8 mouse cellular contexts compared by ENCODE assay signal in genomic region chr7:4835631-4836327, GRCm38 (mm10). TPM values are rescaled to one million over a fixed set of nuclear protein-coding genes. Genes with fewer than 3 reads are reported as not detected.
DNase-seq lines count a peak whose midpoint lies in the region; ATAC-seq and TF ChIP-seq lines count a peak whose summit lies in the region.

No protein-coding gene starts in this region.

- no peaks in the 10 kb centered on the region for H3K9me3 ChIP-seq in forebrain, embryonic 13.5 days (replicated peaks)
- H3K9me3 ChIP-seq in limb, embryonic 13.5 days = no peaks in the 10 kb centered on the region

- peak; percentile 16; the same call in 1 of the 2 replicates for ATAC-seq in forebrain, embryonic 13.5 days
- no peak for ATAC-seq in limb, embryonic 13.5 days (ENCODE audit: low FRiP score, low read depth)
- ATAC-seq in erythroid progenitor cell, adult 5-6 weeks (replicated peaks; ENCODE audit: low FRiP score, poor library complexity, severe bottlenecking) = no peak

- H3K4me3 ChIP-seq in kidney, adult 2 months (ENCODE audit: insufficient read depth, low read depth, low read length) = peak overlapping the region; percentile 56
- H3K4me3 ChIP-seq in forebrain, embryonic 13.5 days = peak overlapping the region; percentile 51
- H3K4me3 ChIP-seq in limb, embryonic 13.5 days = peak overlapping the region; percentile 48

- H3K27me3 ChIP-seq in kidney, adult 2 months (replicated peaks; ENCODE audit: control insufficient read depth, insufficient read depth, low read length) = no peaks in the 10 kb centered on the region
- H3K27me3 ChIP-seq in forebrain, embryonic 13.5 days = peaks cover 32% of the 10 kb centered on the region
- H3K27me3 ChIP-seq in limb, embryonic 13.5 days = peaks cover 96% of the 10 kb centered on the region

- no peaks in the 10 kb centered on the region for H3K36me3 ChIP-seq in kidney, adult 2 months (ENCODE audit: control insufficient read depth, insufficient read depth, low read length)
- H3K36me3 ChIP-seq in forebrain, embryonic 13.5 days (ENCODE audit: poor library complexity, severe bottlenecking) = 0 out of 2 replicates have a peak, but pooled peaks cover 12% of the 10 kb centered on the region
- no peaks in the 10 kb centered on the region for H3K36me3 ChIP-seq in limb, embryonic 13.5 days

- peaks cover 3% of the 10 kb centered on the region; the same call in 1 of the 2 replicates for H3K4me1 ChIP-seq in kidney, adult 2 months (ENCODE audit: control insufficient read depth, insufficient read depth, low read length)
- peaks cover 11% of the 10 kb centered on the region for H3K4me1 ChIP-seq in forebrain, embryonic 13.5 days
- H3K4me1 ChIP-seq in limb, embryonic 13.5 days = peaks cover 9% of the 10 kb centered on the region

- DNase-seq in kidney, adult 2 months = peak; percentile 43
- no peak for DNase-seq in kidney, adult 18-20 months
- peak; percentile 24 for DNase-seq in neural tube, embryonic 10.5 days (ENCODE audit: extremely low spot score, low spot score)
- DNase-seq in adrenal gland, adult (ENCODE audit: inconsistent age in 2 of 2, low spot score in 1 of 2) = no peak
- DNase-seq in layer of hippocampus, adult 8-10 months (ENCODE audit: low spot score in 2 of 2) = no peak

- 5% methylated on average over 34 of the region's 34 CpGs for WGBS in kidney, adult 2 months
- 4% methylated on average over 34 of the region's 34 CpGs for WGBS in forebrain, embryonic 13.5 days
- WGBS in limb, embryonic 13.5 days = 5% methylated on average over 33 of the region's 34 CpGs

- TF ChIP-seq CTCF in kidney, adult 2 months (conservative IDR thresholded peaks at IDR 0.05; ENCODE audit: insufficient read depth, insufficient read length, low read depth, low read length) = no peak

- no peak overlapping the region for H3K27ac ChIP-seq in kidney, adult 2 months (ENCODE audit: insufficient read depth, low read depth, low read length)
- peak overlapping the region; percentile 72 for H3K27ac ChIP-seq in forebrain, embryonic 13.5 days
- H3K27ac ChIP-seq in limb, embryonic 13.5 days = no peak overlapping the region

- peak overlapping the region; percentile 76 for H3K9ac ChIP-seq in forebrain, embryonic 13.5 days
- H3K9ac ChIP-seq in limb, embryonic 13.5 days = peak overlapping the region; percentile 55; the same call in 1 of the 2 replicates

- TF ChIP-seq POLR2A in kidney, adult 2 months (IDR thresholded peaks at IDR 0.05; ENCODE audit: low read depth, low read length) = no peak

- H3K4me2 ChIP-seq in forebrain, embryonic 13.5 days = peak overlapping the region; percentile 76
- peak overlapping the region; percentile 78 for H3K4me2 ChIP-seq in limb, embryonic 13.5 days (replicated peaks)

RNA-seq across cellular contexts. Expression of gene Shisa7, which starts 8.7 kb away (rescaled TPM):
- polyA plus RNA-seq in kidney, adult 2 months (2012; rRNA removed) = 14.1 and 17.3 TPM in 2 replicates
- 5.6 and 7.1 TPM in 2 replicates for polyA plus RNA-seq in forebrain, embryonic 13.5 days (2015; fragmentation: Nextera tagmentation; extraction: Ambion mirVana)
- polyA plus RNA-seq in limb, embryonic 13.5 days (2015; fragmentation: Nextera tagmentation; extraction: Ambion mirVana) = 0.17 and 0.33 TPM in 2 replicates
- not detected in 2 replicates for total RNA-seq in erythroid progenitor cell, adult 5-6 weeks (2015; ENCODE audit: low replicate concordance)
- total RNA-seq in erythroid progenitor cell, adult 5-6 weeks (2017; ENCODE audit: low replicate concordance) = not detected in 2 replicates
- total RNA-seq in layer of hippocampus, adult 8-10 months (2022) = 100 to 1,000 TPM; 133 to 179 (median 153) TPM

RNA-seq across cellular contexts. Expression of gene Ube2s, which starts 23.4 kb away (rescaled TPM):
- polyA plus RNA-seq in kidney, adult 2 months (2012; rRNA removed) = 240 and 301 TPM in 2 replicates
- polyA plus RNA-seq in forebrain, embryonic 13.5 days (2015; fragmentation: Nextera tagmentation; extraction: Ambion mirVana) = 398 and 454 TPM in 2 replicates
- 328 and 349 TPM in 2 replicates for polyA plus RNA-seq in limb, embryonic 13.5 days (2015; fragmentation: Nextera tagmentation; extraction: Ambion mirVana)
- 686 and 831 TPM in 2 replicates for total RNA-seq in erythroid progenitor cell, adult 5-6 weeks (2015; ENCODE audit: low replicate concordance)
- total RNA-seq in erythroid progenitor cell, adult 5-6 weeks (2017; ENCODE audit: low replicate concordance) = 310 and 437 TPM in 2 replicates
- total RNA-seq in layer of hippocampus, adult 8-10 months (2022) = 100 to 1,000 TPM; 113 to 119 (median 116) TPM

RNA-seq across cellular contexts. Expression of gene Isoc2b, which starts 34.3 kb away (rescaled TPM):
- 41.1 and 47.9 TPM in 2 replicates for polyA plus RNA-seq in kidney, adult 2 months (2012; rRNA removed)
- 2.7 and 3.4 TPM in 2 replicates for polyA plus RNA-seq in forebrain, embryonic 13.5 days (2015; fragmentation: Nextera tagmentation; extraction: Ambion mirVana)
- 5.6 and 6.4 TPM in 2 replicates for polyA plus RNA-seq in limb, embryonic 13.5 days (2015; fragmentation: Nextera tagmentation; extraction: Ambion mirVana)
- not detected in 2 replicates for total RNA-seq in erythroid progenitor cell, adult 5-6 weeks (2015; ENCODE audit: low replicate concordance)
- total RNA-seq in erythroid progenitor cell, adult 5-6 weeks (2017; ENCODE audit: low replicate concordance) = 1.5 TPM in 1 of 2 replicates, not detected in the other
- total RNA-seq in layer of hippocampus, adult 8-10 months (2022) = 1 to 10 TPM; 4.7 to 8.9 (median 6.9) TPM

RNA-seq across cellular contexts. Expression of gene Isoc2a, which starts 41.2 kb away (rescaled TPM):
- polyA plus RNA-seq in kidney, adult 2 months (2012; rRNA removed) = 174 and 182 TPM in 2 replicates
- 0.63 and 0.77 TPM in 2 replicates for polyA plus RNA-seq in forebrain, embryonic 13.5 days (2015; fragmentation: Nextera tagmentation; extraction: Ambion mirVana)
- 1.2 and 1.3 TPM in 2 replicates for polyA plus RNA-seq in limb, embryonic 13.5 days (2015; fragmentation: Nextera tagmentation; extraction: Ambion mirVana)
- 2.2 TPM in 1 of 2 replicates, not detected in the other for total RNA-seq in erythroid progenitor cell, adult 5-6 weeks (2015; ENCODE audit: low replicate concordance)
- total RNA-seq in erythroid progenitor cell, adult 5-6 weeks (2017; ENCODE audit: low replicate concordance) = 0.26 and 1.8 TPM in 2 replicates
- total RNA-seq in layer of hippocampus, adult 8-10 months (2022) = 10 to 100 TPM; 13.7 to 16.0 (median 14.2) TPM

RNA-seq across cellular contexts. Expression of gene Rpl28, which starts 43.1 kb away (rescaled TPM):
- polyA plus RNA-seq in kidney, adult 2 months (2012; rRNA removed) = 340 and 597 TPM in 2 replicates
- polyA plus RNA-seq in forebrain, embryonic 13.5 days (2015; fragmentation: Nextera tagmentation; extraction: Ambion mirVana) = 244 and 284 TPM in 2 replicates
- polyA plus RNA-seq in limb, embryonic 13.5 days (2015; fragmentation: Nextera tagmentation; extraction: Ambion mirVana) = 290 and 292 TPM in 2 replicates
- total RNA-seq in erythroid progenitor cell, adult 5-6 weeks (2015; ENCODE audit: low replicate concordance) = 603 and 642 TPM in 2 replicates
- 83.6 and 269 TPM in 2 replicates for total RNA-seq in erythroid progenitor cell, adult 5-6 weeks (2017; ENCODE audit: low replicate concordance)
- 100 to 1,000 TPM; 350 to 553 (median 418) TPM for total RNA-seq in layer of hippocampus, adult 8-10 months (2022)

Comparison
In these comparisons a context has a peak if more than half of its experiments do, and no peak if none do; other contexts are left out.
1. DNase-seq: peak in kidney, adult 2 months (single experiment) and neural tube, embryonic 10.5 days (single experiment); none in kidney, adult 18-20 months (single experiment), adrenal gland, adult (0 of 2) and layer of hippocampus, adult 8-10 months (0 of 2).
2. Peak in every context shown above with its lines, with median percentiles within 50 percentile points of each other: H3K4me3 ChIP-seq.